Mouse (Mus musculus): ENCODE data around the gene Cdh5.
"Not testable (repeated sequence)": the region's sequence is repeated elsewhere in the genome, so short reads cannot be mapped to it uniquely, and the experiment has no call there.

Gene Cdh5

DNA sequence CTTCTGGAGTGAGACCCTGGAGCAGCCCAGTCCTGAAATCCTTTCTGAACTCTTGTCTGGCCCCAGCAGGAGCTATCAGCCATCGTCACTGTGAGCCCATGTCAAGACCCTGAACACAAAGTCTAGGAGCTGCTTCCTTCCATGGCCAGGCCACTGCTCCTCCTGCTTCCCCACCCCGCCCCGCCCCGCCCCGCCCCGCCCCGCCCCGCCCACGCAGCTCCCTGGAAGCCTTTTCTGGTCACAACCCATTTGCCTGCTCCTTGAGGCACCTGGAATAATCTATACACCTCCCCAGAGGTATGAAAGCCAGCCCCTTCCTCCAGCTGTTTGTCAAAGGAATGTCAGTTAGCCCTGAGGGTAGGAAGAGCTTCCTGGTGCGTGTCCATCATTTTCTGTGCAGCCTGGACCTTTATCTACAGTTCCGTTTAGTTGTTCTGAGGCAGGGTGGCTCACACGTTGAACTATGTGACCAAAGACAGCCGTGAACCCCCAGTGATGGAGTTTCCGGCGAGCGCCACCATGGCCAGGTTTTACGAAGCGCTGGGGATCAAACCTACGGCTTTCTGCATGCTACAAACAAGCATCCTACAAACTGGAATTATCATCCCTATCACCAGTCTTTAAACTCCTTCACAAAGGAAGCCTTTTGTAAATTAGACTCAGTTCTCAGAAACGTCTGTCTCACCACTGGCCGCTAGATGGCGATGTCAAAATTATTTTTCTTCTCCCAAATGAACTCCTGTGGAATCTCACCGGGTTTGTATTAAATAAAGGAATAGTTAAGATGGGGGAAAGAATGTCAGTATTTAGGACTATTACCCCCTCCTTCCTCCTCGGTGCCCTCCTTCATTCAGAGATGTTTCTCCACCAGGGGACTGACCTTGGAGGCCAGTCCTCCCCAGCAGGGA, 10.2 kb upstream of the Cdh5 start:
- not testable (repeated sequence) for DNase-seq (ENCODE audit: low read depth, low spot score)

- DNase-seq (ENCODE audit: low read depth, low spot score) = no peak
These were observed 8.1 kb upstream of the Cdh5 start for GRCm38 (mm10) chr8:104093336-104093735.

- DNase-seq (ENCODE audit: low read depth, low spot score) = no peak
These were observed 5.8 kb upstream of the Cdh5 start for GRCm38 (mm10) chr8:104095595-104095994.

GRCm38 (mm10) chr8:104096644-104097043, 4.8 kb upstream of the Cdh5 start:
- no peak for DNase-seq (ENCODE audit: low read depth, low spot score)

GRCm38 (mm10) chr8:104098671-104099346, 2.6 kb upstream of the Cdh5 start:
- DNase-seq (ENCODE audit: low read depth, low spot score) = no peak

- no peak for DNase-seq (ENCODE audit: low read depth, low spot score)
These were observed 1.9 kb upstream of the Cdh5 start for GRCm38 (mm10) chr8:104099347-104100099.

DNA sequence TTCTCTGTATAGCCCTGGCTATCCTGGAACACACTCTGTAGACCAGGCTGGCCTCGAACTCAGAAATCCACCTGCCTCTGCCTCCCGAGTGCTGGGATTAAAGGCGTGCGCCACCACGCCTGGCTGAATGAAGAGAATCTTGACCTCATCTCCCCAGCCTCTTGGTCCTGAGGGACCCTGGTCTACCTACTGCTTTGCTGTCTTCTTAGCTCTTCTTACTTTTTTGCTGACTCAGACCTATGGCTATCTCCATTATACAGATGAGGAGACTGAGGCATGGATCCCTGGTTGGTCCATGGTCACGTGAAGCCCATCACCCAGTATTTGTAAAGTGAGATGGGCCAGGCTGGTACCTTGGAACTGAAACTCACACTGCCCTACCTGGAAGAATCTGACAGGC, 701 bp upstream of the Cdh5 start:
- DNase-seq (ENCODE audit: low read depth, low spot score) = not testable (repeated sequence)

- no peak for DNase-seq (ENCODE audit: low read depth, low spot score)
These were observed 2.0 kb downstream of the Cdh5 start for GRCm38 (mm10) chr8:104103462-104103861.

GRCm38 (mm10) chr8:104105768-104106167, 4.3 kb downstream of the Cdh5 start:
- no peak for DNase-seq (ENCODE audit: low read depth, low spot score)

DNA sequence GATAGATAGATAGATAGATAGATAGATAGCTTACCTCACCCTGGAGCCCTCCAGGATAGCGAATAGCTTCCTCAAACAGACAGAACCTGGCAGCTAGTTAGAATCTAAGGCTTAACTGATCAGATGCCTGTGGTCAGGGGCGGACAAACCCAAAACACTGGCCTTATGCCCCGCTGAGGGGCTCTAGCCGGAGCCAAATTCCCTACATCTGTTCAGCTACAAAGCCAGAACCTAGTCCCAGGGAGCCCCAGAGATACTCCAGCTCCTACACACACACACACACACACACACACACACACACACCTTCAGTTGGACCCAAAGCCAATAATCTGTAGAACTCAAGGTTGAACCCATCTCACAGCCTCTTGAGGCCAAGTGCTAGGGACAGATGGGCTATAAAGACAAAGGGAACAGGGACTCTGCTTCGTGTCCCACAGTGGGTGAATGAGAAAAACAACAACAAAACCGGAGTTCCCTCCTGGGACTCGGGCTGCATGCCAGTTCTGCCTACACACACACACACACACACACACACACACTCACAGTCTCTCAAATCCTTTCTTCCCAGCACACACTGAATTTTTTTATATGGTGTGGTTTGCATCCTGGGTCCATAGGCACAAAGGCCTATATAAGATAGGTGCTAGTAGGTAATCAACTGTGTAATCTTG, 5.0 kb downstream of the Cdh5 start:
- DNase-seq (ENCODE audit: low read depth, low spot score) = no peak

DNA sequence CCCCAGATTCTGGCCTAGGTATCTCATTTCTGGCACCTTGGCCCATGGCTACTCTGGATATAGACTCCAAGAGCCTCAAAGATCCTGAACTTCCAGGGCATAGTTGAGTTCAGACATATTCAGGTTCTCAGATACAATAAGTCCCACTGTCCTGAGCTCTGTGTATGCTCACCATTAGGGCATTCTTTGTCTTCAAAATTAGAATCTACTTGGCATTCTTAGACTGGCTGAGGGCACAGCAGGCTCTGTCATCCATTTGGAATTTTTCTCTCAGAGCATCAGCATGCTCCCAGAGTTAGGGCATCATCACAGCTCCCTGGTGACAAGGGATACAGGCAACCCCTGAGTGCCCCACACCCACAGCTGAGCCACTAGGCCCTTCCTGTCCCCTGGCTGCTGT, 5.7 kb downstream of the Cdh5 start:
- DNase-seq (ENCODE audit: low read depth, low spot score) = no peak

GRCm38 (mm10) chr8:104108048-104108447, 6.6 kb downstream of the Cdh5 start:
- DNase-seq (ENCODE audit: low read depth, low spot score) = no peak

GRCm38 (mm10) chr8:104110498-104111134, 9.2 kb downstream of the Cdh5 start:
- no peak for DNase-seq (ENCODE audit: low read depth, low spot score)

GRCm38 (mm10) chr8:104121640-104122416, 20.4 kb downstream of the Cdh5 start:
- no peak for DNase-seq (ENCODE audit: low read depth, low spot score)

DNA sequence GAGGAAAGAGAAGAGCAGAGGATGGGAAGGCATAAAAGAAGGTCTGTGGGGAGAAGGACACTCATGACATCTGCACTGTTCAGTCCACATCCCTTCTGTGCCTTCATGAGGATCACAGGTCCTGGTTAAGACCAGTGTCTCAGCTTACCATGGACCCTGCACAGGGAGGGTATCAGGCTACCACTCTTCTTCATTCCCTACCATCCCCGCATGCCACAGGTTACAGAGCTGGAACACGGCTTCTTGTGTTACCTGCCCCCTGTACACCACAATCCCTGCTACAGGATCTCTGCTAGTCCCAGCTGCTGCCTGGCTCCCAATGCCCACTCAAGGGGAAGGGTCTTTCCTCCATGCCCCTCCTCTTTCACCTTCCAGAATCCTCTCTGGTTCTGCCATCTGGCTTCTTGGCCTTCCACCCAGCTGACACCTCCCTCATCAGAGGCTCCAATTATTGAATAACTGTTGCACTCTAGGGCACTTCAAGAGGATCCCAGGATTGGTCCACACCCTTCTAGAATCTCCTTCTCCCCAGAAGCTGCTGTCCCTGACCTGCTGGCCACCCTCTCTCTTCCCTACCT, 21.7 kb downstream of the Cdh5 start:
- no peak for DNase-seq (ENCODE audit: low read depth, low spot score)

GRCm38 (mm10) chr8:104124534-104124933, 23.1 kb downstream of the Cdh5 start:
- DNase-seq (ENCODE audit: low read depth, low spot score) = no peak

DNA sequence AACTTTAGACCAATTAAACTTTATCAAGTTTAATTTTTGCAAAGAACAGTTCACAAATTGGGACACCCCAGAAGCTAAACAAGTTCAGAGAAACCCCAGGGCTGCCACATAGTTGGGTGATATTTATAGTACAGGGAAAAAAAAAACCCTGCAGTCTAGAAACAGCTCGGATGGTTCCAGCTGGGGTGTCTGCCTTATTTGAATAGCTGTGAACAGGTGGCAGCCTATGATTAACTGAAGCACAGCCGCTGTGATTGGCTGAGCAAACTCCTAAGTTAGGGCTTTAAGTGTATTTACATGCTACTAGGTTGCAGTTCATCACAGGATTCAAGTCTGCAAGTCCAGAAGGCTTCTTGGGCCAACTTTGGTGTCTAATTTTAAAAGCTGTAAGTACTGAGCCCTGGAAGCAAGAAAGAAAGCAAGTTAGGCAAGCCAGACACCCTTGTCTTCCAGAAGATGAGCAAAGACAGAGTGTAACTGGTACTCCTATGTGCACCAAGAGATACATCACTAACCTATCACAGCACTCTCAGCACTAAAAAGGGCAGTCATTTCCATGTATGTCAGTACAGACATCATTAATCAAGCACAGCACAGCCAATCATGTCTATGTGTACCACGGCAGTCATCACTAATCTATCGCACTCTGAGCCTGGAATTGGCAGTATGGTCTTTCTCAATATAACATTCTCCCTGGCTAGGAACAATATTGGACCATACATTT, 25.9 kb downstream of the Cdh5 start:
- no peak for DNase-seq (ENCODE audit: low read depth, low spot score)

DNA sequence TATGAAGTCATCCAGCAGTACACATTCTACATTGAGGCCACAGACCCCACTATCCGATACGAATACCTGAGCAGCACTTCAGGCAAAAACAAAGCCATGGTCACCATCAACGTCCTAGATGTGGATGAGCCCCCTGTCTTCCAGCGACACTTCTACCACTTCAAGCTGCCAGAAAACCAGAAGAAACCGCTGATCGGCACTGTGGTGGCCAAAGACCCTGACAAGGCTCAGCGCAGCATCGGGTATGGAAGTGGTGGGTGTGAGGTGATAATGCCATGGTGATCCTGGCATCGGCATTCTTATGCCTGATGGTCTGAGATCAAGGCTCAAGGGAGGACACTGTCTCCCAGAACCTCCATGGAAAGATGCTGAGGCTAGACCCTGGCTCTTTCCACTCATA, 29.5 kb downstream of the Cdh5 start:
- no peak for DNase-seq (ENCODE audit: low read depth, low spot score)

- DNase-seq (ENCODE audit: low read depth, low spot score) = no peak
These were observed 30.1 kb downstream of the Cdh5 start for GRCm38 (mm10) chr8:104131414-104131975.
